Mouse (Mus musculus) brown adipose tissue, adult 24 weeks (tissue): ENCODE results near the gene Dcaf11. TPM values are rescaled to one million over a fixed set of nuclear protein-coding genes. Genes with fewer than 3 reads are reported as not detected.

Experiments
- H3K27ac ChIP-seq: fragments of 200-500 bp; replicated peaks from 2 replicates; pipeline ENCODE4 v1.5.1; 2012; ENCODE audit warnings: low read depth, mild to moderate bottlenecking, low read length
- H3K4me1 ChIP-seq: fragments of 200-500 bp; 2 replicates; pipeline ENCODE4 v1.6.1; 2012; ENCODE audit warnings: low read length, mixed read lengths; ENCODE audit not compliant: control insufficient read depth, insufficient read depth, insufficient read length
- H3K4me3 ChIP-seq: fragments of 200-500 bp; 2 replicates; pipeline ENCODE4 v1.5.1; 2012; ENCODE audit warnings: low read depth, mild to moderate bottlenecking, low read length, moderate library complexity; ENCODE audit not compliant: insufficient read depth
- polyA plus RNA-seq: library from polyadenylated mRNA; stranded (reverse); fragments of >200 nt; gene quantifications from 2 replicates; pipeline ENCODE4 v1.2.4, GENCODE M21; 2012; ENCODE audit not compliant: missing spikeins, insufficient read depth, insufficient read length

Dcaf11 gene
- 45.4 and 56.7 TPM in 2 replicates for polyA plus RNA-seq

GRCm38 (mm10) chr14:55559799-55560201 lies at the start of gene Dcaf11:
TSS of gene Dcaf11 (plus strand) at chr14:55560006.
- H3K4me3 ChIP-seq = peak within 1 kb of the TSS; percentile 90
- peaks cover 7% of the 10 kb centered on the region for H3K4me1 ChIP-seq
- H3K27ac ChIP-seq = peak within 1 kb of the TSS; percentile 98

GRCm38 (mm10) chr14:55510125-55510731 lies 49.6 kb upstream of the Dcaf11 start, which contains the start of gene Cpne6:
TSS of gene Cpne6 (plus strand) at chr14:55510445.
- Histone ChIP-seq H3K4me3 (no peak within 1 kb of the TSS), H3K27ac (no peak within 1 kb of the TSS), H3K4me1 (no peaks in the 10 kb centered on the region)

- Histone ChIP-seq H3K4me1 (no peaks in the 10 kb centered on the region), H3K4me3 (no peak overlapping the region), H3K27ac (no peak overlapping the region)
Observed at GRCm38 (mm10) chr14:55511037-55511436, 48.8 kb upstream of the Dcaf11 start.

GRCm38 (mm10) chr14:55513927-55514326 lies 45.9 kb upstream of the Dcaf11 start:
- Histone ChIP-seq H3K4me3 (no peak overlapping the region), H3K4me1 (no peaks in the 10 kb centered on the region), H3K27ac (no peak overlapping the region)

- H3K27ac ChIP-seq = no peak overlapping the region
- no peak overlapping the region for H3K4me3 ChIP-seq
Observed at GRCm38 (mm10) chr14:55515846-55516245, 44.0 kb upstream of the Dcaf11 start.

GRCm38 (mm10) chr14:55518897-55519296 lies 40.9 kb upstream of the Dcaf11 start:
- Histone ChIP-seq H3K4me3 (no peak overlapping the region), H3K4me1 (no peaks in the 10 kb centered on the region), H3K27ac (no peak overlapping the region)

More at GRCm38 (mm10) chr14:55515846-55516245, 44.0 kb upstream of the Dcaf11 start:
- no peaks in the 10 kb centered on the region for H3K4me1 ChIP-seq

GRCm38 (mm10) chr14:55519604-55520003 lies 40.2 kb upstream of the Dcaf11 start:
- Histone ChIP-seq H3K4me1 (no peaks in the 10 kb centered on the region), H3K27ac (no peak overlapping the region), H3K4me3 (no peak overlapping the region)

- peak overlapping the region; percentile 36 for H3K4me3 ChIP-seq
- H3K4me1 ChIP-seq = no peaks in the 10 kb centered on the region
Observed at GRCm38 (mm10) chr14:55520451-55521361, 39.1 kb upstream of the Dcaf11 start.

GRCm38 (mm10) chr14:55524062-55524461 lies 35.7 kb upstream of the Dcaf11 start:
- no peak overlapping the region for H3K4me3 ChIP-seq
- no peak overlapping the region for H3K27ac ChIP-seq
- H3K4me1 ChIP-seq = no peaks in the 10 kb centered on the region

More at GRCm38 (mm10) chr14:55520451-55521361, 39.1 kb upstream of the Dcaf11 start:
- no peak overlapping the region for H3K27ac ChIP-seq

GRCm38 (mm10) chr14:55524785-55525184 lies 35.0 kb upstream of the Dcaf11 start, which contains the start of gene Nrl:
TSS of gene Nrl (minus strand) at chr14:55524981.
- Histone ChIP-seq H3K27ac (no peak within 1 kb of the TSS), H3K4me1 (no peaks in the 10 kb centered on the region), H3K4me3 (no peak within 1 kb of the TSS)

- Histone ChIP-seq H3K4me3 (no peak overlapping the region), H3K4me1 (no peaks in the 10 kb centered on the region), H3K27ac (no peak overlapping the region)
Observed at GRCm38 (mm10) chr14:55526674-55527073, 33.1 kb upstream of the Dcaf11 start.

GRCm38 (mm10) chr14:55527940-55528339 lies 31.9 kb upstream of the Dcaf11 start:
- no peak overlapping the region for H3K27ac ChIP-seq
- H3K4me3 ChIP-seq = no peak overlapping the region
- no peaks in the 10 kb centered on the region for H3K4me1 ChIP-seq

GRCm38 (mm10) chr14:55536116-55536745 lies 23.6 kb upstream of the Dcaf11 start:
- H3K27ac ChIP-seq = no peak overlapping the region
- no peaks in the 10 kb centered on the region for H3K4me1 ChIP-seq
- H3K4me3 ChIP-seq = no peak overlapping the region

GRCm38 (mm10) chr14:55540067-55540786 lies 19.6 kb upstream of the Dcaf11 start, which contains the start of gene Pck2:
TSS of gene Pck2 (plus strand) at chr14:55540266.
- no peaks in the 10 kb centered on the region for H3K4me1 ChIP-seq

More at GRCm38 (mm10) chr14:55540067-55540786, 19.6 kb upstream of the Dcaf11 start, which contains the start of gene Pck2:
- H3K27ac ChIP-seq = peak within 1 kb of the TSS; percentile 64
- peak within 1 kb of the TSS; percentile 75 for H3K4me3 ChIP-seq
